Mouse (Mus musculus) ES-E14 (cell line): ENCODE measurements around the gene Arhgap29. TPM values are rescaled to one million over a fixed set of nuclear protein-coding genes. Genes with fewer than 3 reads are reported as not detected.

Experiments used
- DNase-seq: peaks from one replicate; pipeline ENCODE4 v3.0.0-alpha.2; 2013; ENCODE audit warnings: low read depth, low spot score
- H3K27ac ChIP-seq: 2 replicates; pipeline ENCODE4 v1.5.1; 2012; ENCODE audit warnings: low read depth, mild to moderate bottlenecking, low read length, moderate library complexity, mixed read lengths; ENCODE audit not compliant: poor library complexity, insufficient read depth, severe bottlenecking
- H3K36me3 ChIP-seq: 2 replicates; pipeline ENCODE4 v1.6.1; 2012; ENCODE audit warnings: mild to moderate bottlenecking, low read length, moderate library complexity, mixed read lengths; ENCODE audit not compliant: control insufficient read depth, poor library complexity, insufficient read depth, severe bottlenecking
- H3K4me1 ChIP-seq, 2 experiments: fragments of 150-350 bp in 1 of 2; sonication (generic) in 1 of 2; 2 replicates each; pipeline ENCODE4 v1.6.1; 2012; ENCODE audit warnings: low read length in 2 of 2, mild to moderate bottlenecking in 1 of 2, mixed read lengths in 1 of 2; ENCODE audit not compliant: control insufficient read depth in 2 of 2, insufficient read depth in 2 of 2, poor library complexity in 1 of 2
- H3K4me3 ChIP-seq, 2 experiments: fragments of 150-350 bp in 1 of 2; sonication (generic) in 1 of 2; 2 replicates each; pipeline ENCODE4 v1.5.1; 2012; ENCODE audit warnings: low read length in 2 of 2, low read depth in 1 of 2, mild to moderate bottlenecking in 1 of 2, mixed read lengths in 1 of 2; ENCODE audit not compliant: insufficient read depth in 1 of 2, poor library complexity in 1 of 2, severe bottlenecking in 1 of 2
- H3K9ac ChIP-seq: 2 replicates; pipeline ENCODE4 v1.6.1; 2012; ENCODE audit warnings: low read depth, mild to moderate bottlenecking, low read length, mixed read lengths; ENCODE audit not compliant: poor library complexity, insufficient read depth, severe bottlenecking
- H3K9me3 ChIP-seq: fragments of 150-350 bp; sonication (generic); 2 replicates; pipeline ENCODE4 v1.6.1; 2012; ENCODE audit warnings: low read depth, mild to moderate bottlenecking, low read length; ENCODE audit not compliant: control insufficient read depth, insufficient read depth
- CHD2 ChIP-seq: IDR thresholded peaks from 2 replicates; pipeline ENCODE4 v1.6.1; 2014; ENCODE audit warnings: mild to moderate bottlenecking, low read depth, low read length, inconsistent platforms
- HCFC1 ChIP-seq: IDR thresholded peaks from 2 replicates; pipeline ENCODE4 v1.6.1; 2012; ENCODE audit warnings: low read length, inconsistent platforms, borderline replicate concordance; ENCODE audit not compliant: insufficient read depth
- MAFK ChIP-seq: IDR thresholded peaks from 2 replicates; pipeline ENCODE4 v1.6.1; 2014; ENCODE audit warnings: mild to moderate bottlenecking, low read depth, low read length, inconsistent platforms; ENCODE audit not compliant: insufficient read depth
- ZC3H11A ChIP-seq: IDR thresholded peaks from 2 replicates; pipeline ENCODE4 v1.6.1; 2012; ENCODE audit warnings: low read depth, mild to moderate bottlenecking, inconsistent platforms, low read length, borderline replicate concordance
- ZNF384 ChIP-seq: IDR thresholded peaks from 2 replicates; pipeline ENCODE4 v1.6.1; 2012; ENCODE audit warnings: low read depth, low read length, inconsistent platforms
- in situ Hi-C, 2 experiments: fragments of 600-800 bp; cut with MboI; formaldehyde crosslinking; loops; one replicate each; pipeline ENCODE4 v1.15.1; 2025; ENCODE audit warnings: low sequenced_read_pairs in 2 of 2, inconsistent platforms in 1 of 2; ENCODE audit not compliant: unreplicated experiment in 2 of 2
- total RNA-seq: library from RNA; depleted of rRNA; stranded (reverse); fragments of 300-350 nt; gene quantifications from 2 replicates; pipeline ENCODE4 v1.2.3, GENCODE M21; 2012

Arhgap29 gene
- total RNA-seq, 1 experiment = 25.1 TPM

DNA sequence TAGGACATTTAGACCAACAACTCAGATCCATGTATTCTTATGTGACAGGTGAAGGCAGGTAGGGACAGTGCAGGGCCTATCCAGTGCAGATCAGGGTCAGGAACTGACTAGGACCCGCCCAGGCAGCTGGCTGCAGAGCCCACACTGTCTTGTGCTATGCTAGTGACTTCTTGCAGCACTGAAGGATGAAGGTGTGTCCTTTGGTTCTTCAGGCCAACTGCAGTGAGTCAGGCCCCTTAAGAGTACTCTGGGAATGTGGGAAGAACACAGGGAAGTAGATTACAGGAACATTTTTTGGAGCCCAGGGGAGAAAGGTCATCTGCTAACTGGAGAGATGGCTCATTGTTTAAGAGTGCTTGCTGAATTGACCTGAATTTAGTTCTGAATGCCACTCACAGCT is 60.1 kb downstream of the Arhgap29 start:
- H3K4me1 ChIP-seq = peaks cover 0 to under 1% of the 10 kb centered on the region in 2 experiments; a peak in 1 of 4 replicates
- no peak overlapping the region for H3K9ac ChIP-seq
- DNase-seq = no peak
- H3K27ac ChIP-seq = no peak overlapping the region
- no peak overlapping the region for H3K4me3 ChIP-seq
- no peak for TF ChIP-seq MAFK
- no peak for TF ChIP-seq CHD2
- no peak for TF ChIP-seq HCFC1
- TF ChIP-seq ZC3H11A = no peak
- TF ChIP-seq ZNF384 = no peak
- in situ Hi-C loops = no loop called here
- peaks cover 6% of the 10 kb centered on the region for H3K36me3 ChIP-seq
- H3K9me3 ChIP-seq = no peaks in the 10 kb centered on the region

- no peak overlapping the region for H3K4me3 ChIP-seq
- no peaks in the 10 kb centered on the region for H3K9me3 ChIP-seq
- in situ Hi-C loops = no loop called here
- peaks cover 4% of the 10 kb centered on the region in 2 experiments; a peak in 3 of 4 replicates for H3K4me1 ChIP-seq
- H3K27ac ChIP-seq = no peak overlapping the region
- H3K9ac ChIP-seq = no peak overlapping the region
- TF ChIP-seq HCFC1 (no peak), ZC3H11A (no peak), MAFK (no peak), CHD2 (no peak), ZNF384 (no peak)
- DNase-seq = no peak
- peaks cover 4% of the 10 kb centered on the region for H3K36me3 ChIP-seq
Observed at GRCm38 (mm10) chr3:122018421-122018820, 66.1 kb downstream of the Arhgap29 start.

DNA sequence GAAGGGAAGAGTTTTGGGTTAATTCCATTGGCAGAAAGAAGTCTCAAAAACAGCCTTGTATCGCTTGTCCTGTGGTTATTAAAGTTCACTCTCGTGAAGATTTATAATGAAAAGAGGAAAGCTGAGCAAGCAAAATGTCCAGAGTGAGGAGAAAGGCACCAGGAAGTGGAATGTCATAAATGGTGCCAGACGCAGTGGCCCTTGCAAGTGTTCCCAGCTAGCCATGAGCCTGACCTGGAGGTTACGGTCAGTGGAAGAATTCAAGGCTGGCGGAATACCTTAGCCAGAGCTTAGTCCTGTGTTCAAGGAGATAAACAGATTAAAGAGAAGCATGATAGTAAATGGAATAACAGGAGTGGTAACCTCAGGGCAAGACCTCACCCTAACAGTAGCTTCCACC is 66.8 kb downstream of the Arhgap29 start:
- Histone ChIP-seq H3K36me3 (peaks cover 4% of the 10 kb centered on the region), H3K27ac (no peak overlapping the region), H3K9ac (no peak overlapping the region), H3K4me3 (no peak overlapping the region), H3K9me3 (no peaks in the 10 kb centered on the region), H3K4me1 (peaks cover 4% of the 10 kb centered on the region in 2 experiments; a peak in 3 of 4 replicates)
- in situ Hi-C loops = no loop called here
- TF ChIP-seq ZC3H11A (no peak), CHD2 (no peak), ZNF384 (no peak), MAFK (no peak), HCFC1 (no peak)
- DNase-seq = no peak

GRCm38 (mm10) chr3:122021029-122021652 is 68.8 kb downstream of the Arhgap29 start:
- DNase-seq = no peak
- no peak overlapping the region for H3K4me3 ChIP-seq
- peaks cover 4% of the 10 kb centered on the region in 2 experiments; a peak in 3 of 4 replicates for H3K4me1 ChIP-seq
- H3K27ac ChIP-seq = no peak overlapping the region
- H3K36me3 ChIP-seq = no peaks in the 10 kb centered on the region
- no peaks in the 10 kb centered on the region for H3K9me3 ChIP-seq
- in situ Hi-C loops = no loop called here
- H3K9ac ChIP-seq = no peak overlapping the region
- TF ChIP-seq HCFC1 (no peak), MAFK (no peak), ZNF384 (no peak), CHD2 (no peak), ZC3H11A (no peak)

DNA sequence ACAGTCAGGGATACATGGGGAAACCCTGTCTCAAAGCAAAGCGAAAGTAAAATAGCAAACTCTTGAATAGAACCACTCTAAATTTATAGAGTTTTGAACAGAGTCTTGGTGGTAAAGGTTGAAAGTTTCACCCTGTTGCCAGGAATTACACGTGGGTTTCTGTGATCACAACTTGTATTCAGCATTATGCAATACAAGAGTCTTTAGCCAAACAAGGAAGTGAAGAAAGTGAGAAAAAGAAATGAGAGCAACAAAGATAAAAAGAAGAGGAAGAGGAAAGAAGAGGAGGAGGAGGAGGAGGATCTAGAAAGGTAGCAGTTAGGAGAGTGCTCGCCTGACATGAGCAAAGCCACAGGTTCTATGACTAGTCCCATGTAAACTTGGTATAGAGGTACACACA is 70.0 kb downstream of the Arhgap29 start:
- Histone ChIP-seq H3K36me3 (no peaks in the 10 kb centered on the region), H3K4me3 (no peak overlapping the region), H3K9ac (no peak overlapping the region), H3K27ac (no peak overlapping the region), H3K9me3 (no peaks in the 10 kb centered on the region), H3K4me1 (peaks cover 4% of the 10 kb centered on the region in 2 experiments; a peak in 3 of 4 replicates)
- in situ Hi-C loops = no loop called here
- TF ChIP-seq MAFK = no peak
- TF ChIP-seq ZC3H11A = no peak
- TF ChIP-seq CHD2 = no peak
- no peak for TF ChIP-seq ZNF384
- TF ChIP-seq HCFC1 = no peak
- no peak for DNase-seq
